Mouse (Mus musculus): Measurements from ENCODE around the gene Vegfd. TPM values are rescaled to one million over a fixed set of nuclear protein-coding genes. Genes with fewer than 3 reads are reported as not detected.
A peak's percentile ranks its signal among the peaks of the same experiment; 100 is the strongest.

Vegfd gene
- total and polyA plus RNA-seq, 2 experiments from 2014 or later = 0.29 TPM; not detected in 1

- Histone ChIP-seq H3K27me3 (ENCODE audit: insufficient read depth, low read length) (no peaks in the 10 kb centered on the region), H3K9me3 (ENCODE audit: low read length) (no peaks in the 10 kb centered on the region), H3K4me2 (ENCODE audit: low read depth, low read length) (no peak overlapping the region), H3K27ac (no peak overlapping the region), H3K4me3 (ENCODE audit: low read length) (no peak overlapping the region), H3K4me1 (ENCODE audit: insufficient read depth, low read length) (no peaks in the 10 kb centered on the region), H3K36me3 (ENCODE audit: insufficient read depth, low read length) (no peaks in the 10 kb centered on the region), H3K9ac (replicated peaks; ENCODE audit: low read length) (no peak overlapping the region)
- no peak for ATAC-seq
- TF ChIP-seq CTCF (IDR thresholded peaks at IDR 0.05; ENCODE audit: low read depth) = no peak
- DNase-seq (ENCODE audit: low spot score) = no peak
Measured at GRCm38 (mm10) chrX:164418008-164418407, 44.8 kb downstream of the Vegfd start.

- no peaks in the 10 kb centered on the region for H3K36me3 ChIP-seq (ENCODE audit: insufficient read depth, low read length)
- no peaks in the 10 kb centered on the region for H3K4me1 ChIP-seq (ENCODE audit: insufficient read depth, low read length)
- H3K4me2 ChIP-seq (ENCODE audit: low read depth, low read length) = peak within 1 kb of the TSS; percentile 64
- DNase-seq (ENCODE audit: low spot score) (peak; percentile 95), ATAC-seq (peak; percentile 100)
- H3K27me3 ChIP-seq (ENCODE audit: insufficient read depth, low read length) = no peaks in the 10 kb centered on the region
- no peak for TF ChIP-seq CTCF (IDR thresholded peaks at IDR 0.05; ENCODE audit: low read depth)
- 28% methylated on average over 40 of the region's 40 CpGs for WGBS
- H3K9me3 ChIP-seq (ENCODE audit: low read length) = no peaks in the 10 kb centered on the region
- peak within 1 kb of the TSS; percentile 70 for H3K27ac ChIP-seq
- peak within 1 kb of the TSS; percentile 61 for H3K9ac ChIP-seq (replicated peaks; ENCODE audit: low read length)
- H3K4me3 ChIP-seq (ENCODE audit: low read length) = peak within 1 kb of the TSS; percentile 54
Measured at GRCm38 (mm10) chrX:164419471-164419939, 46.3 kb downstream of the Vegfd start, which contains the start of gene Piga. TSS of gene Piga (plus strand) at chrX:164419787.

DNA sequence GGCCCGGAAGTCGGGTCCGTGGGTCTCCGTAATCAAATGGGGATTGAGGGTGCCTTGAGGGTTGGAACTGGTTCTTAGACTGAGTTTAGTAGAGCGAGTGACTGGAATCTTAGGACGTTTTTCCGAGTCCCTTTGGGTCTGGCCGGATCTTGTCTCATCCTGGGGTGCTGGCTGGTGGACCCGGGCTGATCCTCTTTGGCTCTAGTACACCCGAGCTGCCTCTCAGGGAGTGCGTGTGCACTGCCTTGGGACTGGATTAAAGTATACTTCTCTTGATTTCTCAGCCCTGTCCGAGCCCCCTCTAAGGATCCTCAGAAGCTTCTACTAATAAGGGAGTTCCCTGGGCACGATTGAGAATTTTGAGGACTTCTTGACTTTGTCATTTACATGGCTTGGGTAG, 46.8 kb downstream of the Vegfd start:
- DNase-seq (ENCODE audit: low spot score) (no peak), ATAC-seq (no peak; the same call in 1 of the 2 replicates)
- H3K4me3 ChIP-seq (ENCODE audit: low read length) = peak overlapping the region; percentile 54
- no peaks in the 10 kb centered on the region for H3K36me3 ChIP-seq (ENCODE audit: insufficient read depth, low read length)
- H3K4me1 ChIP-seq (ENCODE audit: insufficient read depth, low read length) = no peaks in the 10 kb centered on the region
- H3K9me3 ChIP-seq (ENCODE audit: low read length) = no peaks in the 10 kb centered on the region
- peak overlapping the region; percentile 64 for H3K4me2 ChIP-seq (ENCODE audit: low read depth, low read length)
- WGBS = 35% methylated on average over 13 of the region's 13 CpGs
- H3K27me3 ChIP-seq (ENCODE audit: insufficient read depth, low read length) = no peaks in the 10 kb centered on the region
- peak overlapping the region; percentile 70 for H3K27ac ChIP-seq
- H3K9ac ChIP-seq (replicated peaks; ENCODE audit: low read length) = peak overlapping the region; percentile 61
- no peak for TF ChIP-seq CTCF (IDR thresholded peaks at IDR 0.05; ENCODE audit: low read depth)

DNA sequence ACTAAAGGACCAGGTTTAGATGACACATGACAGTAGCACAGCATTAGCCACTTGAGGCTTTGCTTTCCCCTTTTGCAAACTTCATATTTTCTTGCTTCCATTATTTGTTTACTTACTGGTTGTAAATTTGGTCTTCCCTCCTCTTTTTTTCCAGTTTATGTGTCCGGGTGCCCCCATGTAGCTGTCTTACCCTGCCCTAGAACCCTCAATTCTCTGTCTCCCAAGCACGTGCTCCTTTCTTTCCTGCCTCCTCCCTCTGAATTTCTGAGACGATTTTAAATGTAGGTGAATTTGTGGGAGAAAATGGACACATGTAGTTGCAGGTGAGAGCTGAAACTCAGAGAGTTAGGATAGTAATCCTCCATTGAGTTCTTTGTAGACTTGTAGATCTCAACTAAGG, 47.3 kb downstream of the Vegfd start:
- H3K9ac ChIP-seq (replicated peaks; ENCODE audit: low read length) = no peak overlapping the region
- ATAC-seq = no peak

DNA sequence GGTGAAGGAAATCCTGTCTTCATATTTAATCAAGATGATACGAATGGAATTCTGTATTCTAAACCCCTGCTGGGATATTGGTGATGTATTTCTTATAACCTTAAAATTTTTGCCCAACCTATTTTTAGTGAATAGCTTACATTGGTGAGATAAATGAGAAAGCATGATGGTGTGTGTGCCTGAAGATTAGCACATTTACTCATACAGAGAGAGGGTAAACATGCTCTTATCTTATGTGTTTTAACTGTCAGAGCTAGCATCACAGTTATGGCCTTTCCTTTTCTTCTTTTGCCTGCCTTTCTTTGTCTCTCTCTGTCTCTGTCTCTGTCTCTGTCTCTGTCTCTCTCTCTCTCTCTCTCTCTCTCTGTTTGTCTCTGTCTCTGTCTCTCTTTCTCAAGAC, 51.6 kb downstream of the Vegfd start:
- ATAC-seq = no peak
- no peak overlapping the region for H3K4me3 ChIP-seq (ENCODE audit: low read length)
- no peaks in the 10 kb centered on the region for H3K9me3 ChIP-seq (ENCODE audit: low read length)
- no peak overlapping the region for H3K4me2 ChIP-seq (ENCODE audit: low read depth, low read length)
- no peak overlapping the region for H3K9ac ChIP-seq (replicated peaks; ENCODE audit: low read length)
- 85% methylated on average over 1 of the region's 1 CpGs for WGBS
- H3K27ac ChIP-seq = no peak overlapping the region
- no peaks in the 10 kb centered on the region for H3K4me1 ChIP-seq (ENCODE audit: insufficient read depth, low read length)
- no peaks in the 10 kb centered on the region for H3K27me3 ChIP-seq (ENCODE audit: insufficient read depth, low read length)
- DNase-seq (ENCODE audit: low spot score) = no peak
- no peaks in the 10 kb centered on the region for H3K36me3 ChIP-seq (ENCODE audit: insufficient read depth, low read length)
- TF ChIP-seq CTCF (IDR thresholded peaks at IDR 0.05; ENCODE audit: low read depth) = no peak

More for the DNA sequence above, 47.3 kb downstream of the Vegfd start:
- H3K27ac ChIP-seq = no peak overlapping the region
- H3K27me3 ChIP-seq (ENCODE audit: insufficient read depth, low read length) = no peaks in the 10 kb centered on the region
- H3K36me3 ChIP-seq (ENCODE audit: insufficient read depth, low read length) = no peaks in the 10 kb centered on the region
- no peaks in the 10 kb centered on the region for H3K9me3 ChIP-seq (ENCODE audit: low read length)
- DNase-seq (ENCODE audit: low spot score) = no peak
- H3K4me3 ChIP-seq (ENCODE audit: low read length) = peak overlapping the region; percentile 54
- WGBS = 65% methylated on average over 3 of the region's 3 CpGs
- H3K4me1 ChIP-seq (ENCODE audit: insufficient read depth, low read length) = no peaks in the 10 kb centered on the region
- H3K4me2 ChIP-seq (ENCODE audit: low read depth, low read length) = peak overlapping the region; percentile 64
- no peak for TF ChIP-seq CTCF (IDR thresholded peaks at IDR 0.05; ENCODE audit: low read depth)

DNA sequence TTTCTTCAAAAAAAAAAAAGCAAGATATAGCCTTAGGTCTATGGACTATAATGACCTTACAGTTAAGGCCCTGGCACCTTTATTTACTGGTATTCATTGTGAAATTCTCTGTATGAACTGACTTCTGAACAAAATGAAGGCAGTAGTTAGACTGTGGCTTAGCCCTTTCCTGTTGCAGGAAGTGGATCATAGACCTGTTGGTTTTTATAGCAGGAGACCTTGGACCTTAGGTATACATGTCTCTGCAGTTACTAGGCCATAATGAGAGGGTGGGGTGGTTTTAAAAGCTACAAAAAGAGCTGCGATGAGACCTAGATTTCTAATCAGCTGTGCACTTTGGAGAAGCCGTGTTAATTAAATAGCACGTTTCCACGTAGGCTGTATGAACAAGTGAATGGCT, 54.1 kb downstream of the Vegfd start:
- Histone ChIP-seq H3K4me3 (ENCODE audit: low read length) (no peak overlapping the region), H3K9me3 (ENCODE audit: low read length) (no peaks in the 10 kb centered on the region), H3K27me3 (ENCODE audit: insufficient read depth, low read length) (no peaks in the 10 kb centered on the region), H3K9ac (replicated peaks; ENCODE audit: low read length) (no peak overlapping the region), H3K36me3 (ENCODE audit: insufficient read depth, low read length) (no peaks in the 10 kb centered on the region; the same call in 1 of the 2 replicates), H3K27ac (no peak overlapping the region), H3K4me1 (ENCODE audit: insufficient read depth, low read length) (no peaks in the 10 kb centered on the region), H3K4me2 (ENCODE audit: low read depth, low read length) (no peak overlapping the region)
- TF ChIP-seq CTCF (IDR thresholded peaks at IDR 0.05; ENCODE audit: low read depth) = no peak
- DNase-seq (ENCODE audit: low spot score) (no peak), ATAC-seq (no peak)
- WGBS = 90% methylated on average over 4 of the region's 4 CpGs

GRCm38 (mm10) chrX:164428224-164428623, 55.0 kb downstream of the Vegfd start:
- ATAC-seq = no peak
- Histone ChIP-seq H3K27ac (no peak overlapping the region), H3K9ac (replicated peaks; ENCODE audit: low read length) (no peak overlapping the region), H3K9me3 (ENCODE audit: low read length) (no peaks in the 10 kb centered on the region), H3K27me3 (ENCODE audit: insufficient read depth, low read length) (no peaks in the 10 kb centered on the region), H3K4me2 (ENCODE audit: low read depth, low read length) (no peak overlapping the region), H3K36me3 (ENCODE audit: insufficient read depth, low read length) (no peaks in the 10 kb centered on the region; the same call in 1 of the 2 replicates), H3K4me3 (ENCODE audit: low read length) (no peak overlapping the region), H3K4me1 (ENCODE audit: insufficient read depth, low read length) (no peaks in the 10 kb centered on the region)
- 83% methylated on average over 2 of the region's 2 CpGs for WGBS
- TF ChIP-seq CTCF (IDR thresholded peaks at IDR 0.05; ENCODE audit: low read depth) = no peak
- DNase-seq (ENCODE audit: low spot score) = no peak

All from hindbrain, postnatal 0 days (tissue).